Mouse (Mus musculus) stomach, postnatal 0 days (tissue): ENCODE data around the gene Aqp11.

Experiments
- CTCF ChIP-seq: IDR thresholded peaks from 2 replicates; pipeline ENCODE4 v1.5.1; 2016; ENCODE audit warnings: antibody characterized with exemption, low read depth, mild to moderate bottlenecking, moderate library complexity
- EP300 ChIP-seq: optimal IDR thresholded peaks from 2 replicates; pipeline ENCODE3; 2016; ENCODE audit warnings: antibody characterized with exemption

DNA sequence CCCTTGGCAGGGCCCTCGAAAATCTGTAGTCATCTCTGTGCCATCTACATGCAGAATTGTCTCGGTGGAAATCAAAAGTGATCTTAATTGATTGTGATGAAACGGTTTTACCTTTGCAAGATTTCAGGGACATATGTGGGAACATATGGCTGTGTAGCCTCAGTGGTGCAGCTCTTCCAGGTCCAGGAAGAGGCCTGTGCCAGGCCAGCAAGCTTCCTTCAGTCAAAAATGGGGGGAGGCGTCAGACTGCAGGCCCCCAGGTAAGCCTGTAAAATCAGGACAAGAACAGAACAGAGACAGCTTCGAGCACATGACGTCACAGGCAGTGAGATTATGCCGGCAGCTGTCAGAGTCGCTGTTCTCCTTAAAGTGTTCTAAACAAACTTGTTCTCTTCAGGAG lies 29.8 kb upstream of the Aqp11 start:
- TF ChIP-seq CTCF (no peak), EP300 (no peak)
